Mouse (Mus musculus) ES-E14 (cell line): ENCODE measurements around the gene Soat2. TPM values are rescaled to one million over a fixed set of nuclear protein-coding genes. Genes with fewer than 3 reads are reported as not detected.

Source experiments
- DNase-seq: peaks from one replicate; pipeline ENCODE4 v3.0.0-alpha.2; 2013; ENCODE audit warnings: low read depth, low spot score
- H3K27ac ChIP-seq: 2 replicates; pipeline ENCODE4 v1.5.1; 2012; ENCODE audit warnings: low read depth, mild to moderate bottlenecking, low read length, moderate library complexity, mixed read lengths; ENCODE audit not compliant: poor library complexity, insufficient read depth, severe bottlenecking
- H3K36me3 ChIP-seq: 2 replicates; pipeline ENCODE4 v1.6.1; 2012; ENCODE audit warnings: mild to moderate bottlenecking, low read length, moderate library complexity, mixed read lengths; ENCODE audit not compliant: control insufficient read depth, poor library complexity, insufficient read depth, severe bottlenecking
- H3K4me1 ChIP-seq, 2 experiments: fragments of 150-350 bp in 1 of 2; sonication (generic) in 1 of 2; 2 replicates each; pipeline ENCODE4 v1.6.1; 2012; ENCODE audit warnings: low read length in 2 of 2, mild to moderate bottlenecking in 1 of 2, mixed read lengths in 1 of 2; ENCODE audit not compliant: control insufficient read depth in 2 of 2, insufficient read depth in 2 of 2, poor library complexity in 1 of 2
- H3K4me3 ChIP-seq, 2 experiments: fragments of 150-350 bp in 1 of 2; sonication (generic) in 1 of 2; 2 replicates each; pipeline ENCODE4 v1.5.1; 2012; ENCODE audit warnings: low read length in 2 of 2, low read depth in 1 of 2, mild to moderate bottlenecking in 1 of 2, mixed read lengths in 1 of 2; ENCODE audit not compliant: insufficient read depth in 1 of 2, poor library complexity in 1 of 2, severe bottlenecking in 1 of 2
- H3K9ac ChIP-seq: 2 replicates; pipeline ENCODE4 v1.6.1; 2012; ENCODE audit warnings: low read depth, mild to moderate bottlenecking, low read length, mixed read lengths; ENCODE audit not compliant: poor library complexity, insufficient read depth, severe bottlenecking
- H3K9me3 ChIP-seq: fragments of 150-350 bp; sonication (generic); 2 replicates; pipeline ENCODE4 v1.6.1; 2012; ENCODE audit warnings: low read depth, mild to moderate bottlenecking, low read length; ENCODE audit not compliant: control insufficient read depth, insufficient read depth
- CHD2 ChIP-seq: IDR thresholded peaks from 2 replicates; pipeline ENCODE4 v1.6.1; 2014; ENCODE audit warnings: mild to moderate bottlenecking, low read depth, low read length, inconsistent platforms
- HCFC1 ChIP-seq: IDR thresholded peaks from 2 replicates; pipeline ENCODE4 v1.6.1; 2012; ENCODE audit warnings: low read length, inconsistent platforms, borderline replicate concordance; ENCODE audit not compliant: insufficient read depth
- MAFK ChIP-seq: IDR thresholded peaks from 2 replicates; pipeline ENCODE4 v1.6.1; 2014; ENCODE audit warnings: mild to moderate bottlenecking, low read depth, low read length, inconsistent platforms; ENCODE audit not compliant: insufficient read depth
- ZC3H11A ChIP-seq: IDR thresholded peaks from 2 replicates; pipeline ENCODE4 v1.6.1; 2012; ENCODE audit warnings: low read depth, mild to moderate bottlenecking, inconsistent platforms, low read length, borderline replicate concordance
- ZNF384 ChIP-seq: IDR thresholded peaks from 2 replicates; pipeline ENCODE4 v1.6.1; 2012; ENCODE audit warnings: low read depth, low read length, inconsistent platforms
- in situ Hi-C, 2 experiments: fragments of 600-800 bp; cut with MboI; formaldehyde crosslinking; loops; one replicate each; pipeline ENCODE4 v1.15.1; 2025; ENCODE audit warnings: low sequenced_read_pairs in 2 of 2, inconsistent platforms in 1 of 2; ENCODE audit not compliant: unreplicated experiment in 2 of 2
- total RNA-seq: library from RNA; depleted of rRNA; stranded (reverse); fragments of 300-350 nt; gene quantifications from 2 replicates; pipeline ENCODE4 v1.2.3, GENCODE M21; 2012

The Soat2 gene
- total RNA-seq, 1 experiment, result 5.3 TPM

DNA sequence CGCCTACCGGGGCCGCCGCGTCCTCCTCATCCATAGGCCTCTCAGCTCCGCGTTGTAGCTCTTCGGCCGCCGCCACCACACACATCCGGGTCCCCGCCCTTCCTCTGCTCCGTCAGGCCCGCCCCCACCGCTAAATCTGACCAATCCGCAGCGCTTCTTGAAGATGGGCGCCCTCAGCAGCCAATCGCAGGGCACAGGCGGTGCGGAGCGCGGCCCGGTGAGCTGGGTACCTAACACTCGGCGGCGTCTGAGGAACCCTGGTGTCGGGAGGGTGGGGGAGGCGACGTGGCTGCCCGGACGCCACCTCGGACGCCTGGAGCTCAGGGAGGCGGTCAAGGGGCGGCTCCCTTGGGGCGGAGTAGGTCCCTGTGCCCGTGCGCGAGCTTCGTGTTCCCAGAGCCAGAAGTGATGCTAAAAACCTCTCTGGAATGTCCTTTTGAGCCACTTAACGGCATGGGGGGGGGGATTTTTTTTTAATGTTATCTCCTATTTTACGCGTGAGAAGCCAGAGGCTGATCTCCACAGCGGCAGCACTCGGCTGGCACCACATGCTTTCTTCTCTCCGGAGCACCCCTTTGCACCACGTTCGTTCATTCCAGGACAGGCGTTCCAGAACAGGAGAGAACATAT is 14.1 kb upstream of the Soat2 start, which contains the start of gene Spryd3:
Gene Spryd3 (minus strand): TSS at position 106 of the 630 bp plus-strand sequence.
- H3K9me3 ChIP-seq, result no peaks in the 10 kb centered on the region
- H3K9ac ChIP-seq, result peak within 1 kb of the TSS; percentile 79
- H3K27ac ChIP-seq, result peak within 1 kb of the TSS; percentile 37; the same call in 1 of the 2 replicates
- no peak; the same call in 1 of the 2 replicates for TF ChIP-seq HCFC1
- TF ChIP-seq CHD2, result peak; percentile 93
- in situ Hi-C loops, result no loop called here
- H3K4me3 ChIP-seq, result peak within 1 kb of the TSS; percentile 84 to 87
- no peaks in the 10 kb centered on the region; the same call in 1 of the 2 replicates for H3K36me3 ChIP-seq
- H3K4me1 ChIP-seq, result peaks cover 0 to 2% of the 10 kb centered on the region in 2 experiments; a peak in 1 of 4 replicates
- peak; percentile 91 for DNase-seq

DNA sequence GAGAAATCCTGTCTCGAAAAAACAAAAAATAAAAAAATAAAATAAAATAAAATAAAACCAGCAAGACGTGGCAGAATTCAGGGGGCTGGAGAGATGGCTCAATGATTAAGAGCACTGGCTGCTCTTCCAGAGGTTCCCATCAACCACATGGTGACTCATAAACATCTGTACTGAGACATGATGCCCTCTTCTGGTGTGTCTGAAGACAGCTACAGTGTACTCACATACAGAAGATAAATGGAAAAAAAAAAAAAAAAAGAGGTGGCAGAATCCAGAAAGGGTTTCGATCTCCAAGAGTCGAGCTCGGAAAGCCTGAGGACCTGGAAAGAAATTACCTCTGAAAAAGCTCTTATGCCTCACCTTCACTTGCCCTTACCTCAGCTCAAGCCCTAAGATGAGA is 9.2 kb upstream of the Soat2 start:
- in situ Hi-C loops, result no loop called here
- TF ChIP-seq CHD2 (no peak), ZNF384 (no peak), MAFK (no peak), HCFC1 (no peak), ZC3H11A (no peak)
- Histone ChIP-seq H3K4me1 (peaks cover 0 to 4% of the 10 kb centered on the region in 2 experiments; a peak in 1 of 4 replicates), H3K27ac (no peak overlapping the region), H3K9me3 (no peaks in the 10 kb centered on the region), H3K4me3 (no peak overlapping the region), H3K9ac (no peak overlapping the region), H3K36me3 (no peaks in the 10 kb centered on the region)
- no peak for DNase-seq

DNA sequence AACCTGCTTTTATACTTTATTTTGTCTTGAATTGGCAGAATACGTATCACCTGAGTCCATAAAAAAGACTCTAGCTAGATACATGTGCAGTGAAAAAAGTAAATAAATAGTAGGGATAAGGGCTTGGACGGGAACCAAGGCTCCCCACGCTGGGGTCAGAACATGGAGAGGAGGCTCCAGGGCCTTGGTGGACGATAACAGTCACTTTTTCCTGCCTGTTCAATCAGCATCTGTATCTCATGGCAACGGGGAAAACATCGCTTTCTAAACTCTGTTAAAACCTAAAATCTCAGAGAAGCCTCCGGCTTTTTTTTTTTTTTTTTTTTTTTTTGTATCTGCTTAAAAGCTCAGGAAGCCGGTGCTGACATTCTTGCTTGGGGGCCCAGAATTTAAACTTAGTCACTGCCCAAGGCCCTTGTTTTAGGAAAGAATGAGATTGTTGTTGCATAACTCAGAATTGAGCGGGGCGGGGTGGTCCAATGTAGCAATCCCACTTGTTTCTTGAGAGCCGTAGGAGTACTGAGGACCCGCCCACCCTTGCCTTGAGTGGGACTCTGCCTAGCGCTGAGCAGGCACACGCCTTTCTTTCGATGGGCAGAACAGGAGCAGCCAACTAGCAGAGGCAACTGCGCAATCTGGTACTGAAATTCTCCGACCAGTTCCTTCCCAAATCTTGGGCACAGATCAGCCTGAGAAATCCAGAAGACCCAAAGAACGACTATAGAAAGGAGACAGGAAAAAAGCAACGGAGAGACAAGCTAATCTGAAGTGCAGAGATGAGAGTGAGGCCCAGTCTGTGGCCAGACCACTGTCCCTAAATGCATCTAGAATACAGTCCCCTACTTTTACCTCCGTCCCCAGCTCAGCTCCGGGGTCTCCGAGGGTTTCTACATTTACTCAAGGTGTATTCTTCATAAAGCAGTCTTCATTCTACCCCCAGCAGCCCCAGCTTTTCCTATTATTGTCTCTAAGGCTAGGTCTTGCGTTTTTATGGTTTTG is 7.1 kb upstream of the Soat2 start:
- Histone ChIP-seq H3K9me3 (no peaks in the 10 kb centered on the region), H3K9ac (no peak overlapping the region), H3K27ac (no peak overlapping the region), H3K36me3 (no peaks in the 10 kb centered on the region), H3K4me1 (peaks cover 0 to 2% of the 10 kb centered on the region in 2 experiments; a peak in 1 of 4 replicates), H3K4me3 (no peak overlapping the region)
- in situ Hi-C loops, result no loop called here
- DNase-seq, result peak; percentile 33
- TF ChIP-seq ZC3H11A (no peak), HCFC1 (no peak), ZNF384 (peak; percentile 34; the same call in 1 of the 2 replicates)

DNA sequence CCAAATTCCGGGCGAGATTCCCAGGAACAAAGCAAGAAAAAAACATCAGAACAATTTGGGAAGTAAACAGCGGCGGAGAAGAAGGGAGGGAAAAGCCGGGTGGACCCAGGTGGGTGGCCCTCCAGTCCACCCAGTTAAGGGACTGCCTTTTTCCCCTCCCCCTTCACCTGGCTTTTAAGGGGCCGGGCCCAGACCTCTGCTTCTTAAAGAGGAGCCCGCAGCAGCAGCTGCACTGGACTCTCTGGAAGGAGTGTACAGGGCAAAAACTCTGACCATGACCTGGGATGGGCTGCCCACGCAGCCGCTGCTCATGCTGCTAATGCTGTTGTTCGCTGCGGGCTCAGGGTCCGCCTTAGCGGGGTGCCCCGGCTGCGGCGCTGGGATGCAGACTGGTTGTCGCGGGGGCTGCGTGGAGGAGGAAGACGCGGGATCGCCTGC is 6.0 kb upstream of the Soat2 start, which contains the start of gene Igfbp6:
Gene Igfbp6 (plus strand): TSS at position 89 of the 438 bp plus-strand sequence.
- Histone ChIP-seq H3K9me3 (no peaks in the 10 kb centered on the region), H3K9ac (0 out of 2 replicates have a peak within 1 kb of the TSS, but pooled peaks have one; percentile 4), H3K4me1 (peaks cover 0 to 2% of the 10 kb centered on the region in 2 experiments; a peak in 1 of 4 replicates), H3K4me3 (peak within 1 kb of the TSS; percentile 44 to 54), H3K27ac (no peak within 1 kb of the TSS), H3K36me3 (no peaks in the 10 kb centered on the region)
- in situ Hi-C loops, result no loop called here
- TF ChIP-seq CHD2 (no peak), MAFK (no peak), ZNF384 (no peak), ZC3H11A (no peak), HCFC1 (no peak)
- DNase-seq, result no peak
